Mouse (Mus musculus): ENCODE measurements around the gene Tmem43.

DNA sequence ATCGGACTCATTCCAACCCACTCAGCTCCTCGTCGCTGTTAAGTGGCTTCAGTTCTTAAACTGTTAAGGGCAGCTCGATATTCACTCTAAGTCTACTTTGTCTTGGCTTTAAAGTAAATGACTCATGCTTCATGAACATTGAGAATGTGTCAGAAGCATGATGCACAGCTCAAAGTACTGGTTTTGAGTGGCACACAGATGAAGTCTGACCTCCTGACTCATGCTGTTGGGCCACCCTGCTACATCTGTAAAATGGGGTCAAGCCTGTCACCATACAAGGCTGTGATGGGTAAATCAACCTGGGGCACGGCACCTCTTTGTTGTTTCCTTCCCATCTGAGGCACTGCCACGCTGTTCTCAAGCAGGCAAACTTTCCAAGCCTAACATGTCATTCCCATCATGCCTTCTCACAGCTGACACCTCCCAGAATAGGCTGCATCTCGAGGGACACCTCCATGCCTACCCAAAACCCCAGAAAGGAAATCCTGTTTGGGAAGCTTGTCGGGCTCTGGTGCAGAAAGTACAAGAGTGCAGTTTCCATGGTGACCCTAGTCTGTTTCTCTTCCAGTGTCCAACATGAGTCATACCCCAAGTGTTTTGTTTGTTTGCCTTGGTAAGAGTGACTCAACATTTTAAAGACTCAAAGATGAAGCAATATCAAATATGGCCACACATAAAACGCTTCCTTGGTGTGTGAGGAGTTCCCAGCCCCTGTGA lies 15.2 kb downstream of the Tmem43 start:
- TF ChIP-seq CTCF (IDR thresholded peaks at IDR 0.05; ENCODE audit: low read depth): no peak
- 0 out of 2 replicates have a peak, but pooled peaks have one; percentile 38 for TF ChIP-seq EP300 (IDR thresholded peaks at IDR 0.05; ENCODE audit: low read depth)

All from heart, postnatal 0 days (tissue).